Comparison of ENCODE assay signal across 8 mouse cellular contexts in genomic region chr13:94306277-94306967, GRCm38 (mm10). TPM values are rescaled to one million over a fixed set of nuclear protein-coding genes. Genes with fewer than 3 reads are reported as not detected.
DNase-seq lines count a peak whose midpoint lies in the region; ATAC-seq and TF ChIP-seq lines count a peak whose summit lies in the region.

No protein-coding gene starts in this region.

- H3K9ac ChIP-seq in lung, embryonic 16.5 days (ENCODE audit: low read length), result peak overlapping the region; percentile 54
- no peak overlapping the region for H3K9ac ChIP-seq in heart, postnatal 0 days (replicated peaks; ENCODE audit: low read depth, low read length)

- peak overlapping the region; percentile 28 for H3K4me3 ChIP-seq in lung, embryonic 16.5 days (ENCODE audit: low read length)
- no peak overlapping the region for H3K4me3 ChIP-seq in lung, adult 2 months (replicated peaks; ENCODE audit: extremely low read depth, low read depth, low read length)
- 0 out of 2 replicates have a peak overlapping the region, but pooled peaks have one; percentile 10 for H3K4me3 ChIP-seq in heart, postnatal 0 days (ENCODE audit: low read depth, low read length)

- no peaks in the 10 kb centered on the region for H3K36me3 ChIP-seq in lung, embryonic 16.5 days (ENCODE audit: control insufficient read depth, insufficient read depth, low read length)
- no peaks in the 10 kb centered on the region for H3K36me3 ChIP-seq in heart, postnatal 0 days (replicated peaks; ENCODE audit: control insufficient read depth, insufficient read depth, low read length)

- peaks cover 9% of the 10 kb centered on the region; the same call in 1 of the 2 replicates for H3K4me1 ChIP-seq in lung, embryonic 16.5 days (replicated peaks; ENCODE audit: control insufficient read depth, insufficient read depth, low read length)
- H3K4me1 ChIP-seq in lung, adult 2 months (ENCODE audit: control insufficient read depth, insufficient read depth, low read length), result no peaks in the 10 kb centered on the region
- peaks cover 6% of the 10 kb centered on the region for H3K4me1 ChIP-seq in heart, postnatal 0 days (ENCODE audit: control insufficient read depth, insufficient read depth)

- peak overlapping the region; percentile 57 for H3K4me2 ChIP-seq in lung, embryonic 16.5 days (ENCODE audit: low read depth, low read length)
- H3K4me2 ChIP-seq in heart, postnatal 0 days (ENCODE audit: low read depth, low read length), result peak overlapping the region; percentile 50

- H3K9me3 ChIP-seq in lung, embryonic 16.5 days (ENCODE audit: control insufficient read depth, low read length), result no peaks in the 10 kb centered on the region
- no peaks in the 10 kb centered on the region for H3K9me3 ChIP-seq in heart, postnatal 0 days (replicated peaks; ENCODE audit: control insufficient read depth, low read length)

- no peak for TF ChIP-seq POLR2A in lung, adult 2 months (IDR thresholded peaks at IDR 0.05; ENCODE audit: borderline replicate concordance, extremely low read depth, low read depth, low read length)

- peak; percentile 96 for ATAC-seq in lung, embryonic 16.5 days (ENCODE audit: low read depth)
- ATAC-seq in erythroblast, adult 5-6 weeks (replicated peaks; ENCODE audit: low FRiP score, poor library complexity, severe bottlenecking), result 0 out of 2 replicates have a peak, but pooled peaks have one; percentile 55
- peak; percentile 62; the same call in 1 of the 2 replicates for ATAC-seq in heart, postnatal 0 days (ENCODE audit: insufficient read depth, low read depth)
- ATAC-seq in megakaryocyte-erythroid progenitor cell, adult 5-6 weeks (replicated peaks; ENCODE audit: low FRiP score, low TSS enrichment, poor library complexity, severe bottlenecking), result peak; percentile 99
- ATAC-seq in erythroid progenitor cell, adult 5-6 weeks (replicated peaks; ENCODE audit: low FRiP score, poor library complexity, severe bottlenecking), result no peak; the same call in 1 of the 2 replicates

- H3K27me3 ChIP-seq in lung, embryonic 16.5 days (ENCODE audit: control insufficient read depth, insufficient read depth, low read depth, low read length), result no peaks in the 10 kb centered on the region
- H3K27me3 ChIP-seq in heart, postnatal 0 days (ENCODE audit: control insufficient read depth, insufficient read depth, low read length), result no peaks in the 10 kb centered on the region

- 35% methylated on average over 18 of the region's 18 CpGs for WGBS in lung, embryonic 16.5 days
- WGBS in lung, adult 2 months, result 40% methylated on average over 18 of the region's 18 CpGs
- WGBS in heart, postnatal 0 days, result 45% methylated on average over 18 of the region's 18 CpGs

- no peak overlapping the region for H3K27ac ChIP-seq in lung, embryonic 16.5 days (ENCODE audit: low read length)
- no peak overlapping the region for H3K27ac ChIP-seq in heart, postnatal 0 days (ENCODE audit: low read depth)

- no peak for TF ChIP-seq EP300 in heart, postnatal 0 days (IDR thresholded peaks at IDR 0.05; ENCODE audit: low read depth)

- TF ChIP-seq CTCF in lung, adult 2 months (IDR thresholded peaks at IDR 0.05; ENCODE audit: insufficient read depth, low read length), result no peak
- no peak for TF ChIP-seq CTCF in heart, postnatal 0 days (IDR thresholded peaks at IDR 0.05; ENCODE audit: low read depth)

- DNase-seq in lung, adult 2 months, result no peak
- DNase-seq in heart, postnatal 0 days (ENCODE audit: low spot score), result peak; percentile 15
- peak; percentile 14 to 22 for DNase-seq in layer of hippocampus, postnatal 25 days (ENCODE audit: extremely low spot score in 1 of 2, low spot score in 1 of 2)
- peak; percentile 22 for DNase-seq in right cerebral cortex, postnatal 25 days

RNA-seq across cellular contexts. Expression of gene Scamp1, which starts 20.8 kb away (rescaled TPM):
- polyA plus RNA-seq in lung, embryonic 16.5 days (2015; fragmentation: Nextera tagmentation; extraction: Ambion mirVana), result 32.6 and 33.0 TPM in 2 replicates
- 19.9 and 29.2 TPM in 2 replicates for polyA plus RNA-seq in lung, adult 2 months (2012; rRNA removed)
- total RNA-seq in erythroblast, adult 5-6 weeks (2015; ENCODE audit: low replicate concordance), result 4.2 and 5.6 TPM in 2 replicates
- total RNA-seq in erythroblast, adult 5-6 weeks (2017; ENCODE audit: low replicate concordance), result 7.1 and 7.7 TPM in 2 replicates
- 12.6 and 14.9 TPM in 2 replicates for total RNA-seq in heart, postnatal 0 days (2014; rRNA removed; ENCODE audit: low replicate concordance)
- polyA plus RNA-seq in heart, postnatal 0 days (2015; fragmentation: Nextera tagmentation; extraction: Ambion mirVana), result 17.5 and 20.9 TPM in 2 replicates
- total RNA-seq in layer of hippocampus, postnatal 25 days (2021), result 100 to 1,000 TPM; 179 TPM
- 9.5 and 12.4 TPM in 2 replicates for total RNA-seq in megakaryocyte-erythroid progenitor cell, adult 5-6 weeks (2014; fragmentation: Nextera tagmentation)
- 12.6 and 24.4 TPM in 2 replicates for total RNA-seq in megakaryocyte-erythroid progenitor cell, adult 5-6 weeks (2017)
- 3.2 and 7.5 TPM in 2 replicates for total RNA-seq in erythroid progenitor cell, adult 5-6 weeks (2015; ENCODE audit: low replicate concordance)
- 1.3 and 1.4 TPM in 2 replicates for total RNA-seq in erythroid progenitor cell, adult 5-6 weeks (2017; ENCODE audit: low replicate concordance)

RNA-seq across cellular contexts. Expression of gene Ap3b1, which starts 52.3 kb away (rescaled TPM):
- 41.0 and 42.5 TPM in 2 replicates for polyA plus RNA-seq in lung, embryonic 16.5 days (2015; fragmentation: Nextera tagmentation; extraction: Ambion mirVana)
- polyA plus RNA-seq in lung, adult 2 months (2012; rRNA removed), result 21.2 and 29.2 TPM in 2 replicates
- 10.8 and 16.3 TPM in 2 replicates for total RNA-seq in erythroblast, adult 5-6 weeks (2015; ENCODE audit: low replicate concordance)
- total RNA-seq in erythroblast, adult 5-6 weeks (2017; ENCODE audit: low replicate concordance), result 22.7 and 24.5 TPM in 2 replicates
- 14.8 and 26.0 TPM in 2 replicates for total RNA-seq in heart, postnatal 0 days (2014; rRNA removed; ENCODE audit: low replicate concordance)
- 22.5 TPM in 2 replicates for polyA plus RNA-seq in heart, postnatal 0 days (2015; fragmentation: Nextera tagmentation; extraction: Ambion mirVana)
- total RNA-seq in layer of hippocampus, postnatal 25 days (2021), result 10 to 100 TPM; 51.4 to 57.4 TPM
- 47.4 and 67.6 TPM in 2 replicates for total RNA-seq in megakaryocyte-erythroid progenitor cell, adult 5-6 weeks (2014; fragmentation: Nextera tagmentation)
- 85.3 and 88.9 TPM in 2 replicates for total RNA-seq in megakaryocyte-erythroid progenitor cell, adult 5-6 weeks (2017)
- 17.6 and 17.7 TPM in 2 replicates for total RNA-seq in erythroid progenitor cell, adult 5-6 weeks (2015; ENCODE audit: low replicate concordance)
- 28.7 and 42.0 TPM in 2 replicates for total RNA-seq in erythroid progenitor cell, adult 5-6 weeks (2017; ENCODE audit: low replicate concordance)

Comparison
In these comparisons a context has a peak if more than half of its experiments do, and no peak if none do; other contexts are left out.
1. RNA of gene Scamp1, which starts 20.8 kb away (total RNA-seq): 179 TPM in layer of hippocampus, postnatal 25 days; 9.5 to 24.4 TPM in megakaryocyte-erythroid progenitor cell, adult 5-6 weeks, 12.6 to 14.9 TPM in heart, postnatal 0 days, 4.2 to 7.7 TPM in erythroblast, adult 5-6 weeks and 1.3 to 7.5 TPM in erythroid progenitor cell, adult 5-6 weeks; every median in the first group is over 4 times any median in the second.